Mouse (Mus musculus) adrenal gland, postnatal 36 days (tissue): ENCODE measurements around the gene Taok3. TPM values are rescaled to one million over a fixed set of nuclear protein-coding genes. Genes with fewer than 3 reads are reported as not detected.
A peak's percentile ranks its signal among the peaks of the same experiment; 100 is the strongest.

Experiments
- DNase-seq, 2 experiments: peaks; one replicate each; pipeline ENCODE4 v3.0.0; 2021; ENCODE audit warnings: mixed read lengths in 1 of 2
- total RNA-seq, 2 experiments: library from RNA; stranded (reverse); gene quantifications; 2 replicates each; pipeline ENCODE4 v1.2.3; 2021

Taok3 gene
- total RNA-seq, 2 experiments from 2014 or later: 31.3 to 40.7 TPM

- DNase-seq: peak; percentile 35 to 37
Observed at GRCm38 (mm10) chr5:117302899-117303298, 183.0 kb downstream of the Taok3 start.

GRCm38 (mm10) chr5:117303691-117304579 is 184.0 kb downstream of the Taok3 start:
- peak; percentile 35 to 41 for DNase-seq

DNA sequence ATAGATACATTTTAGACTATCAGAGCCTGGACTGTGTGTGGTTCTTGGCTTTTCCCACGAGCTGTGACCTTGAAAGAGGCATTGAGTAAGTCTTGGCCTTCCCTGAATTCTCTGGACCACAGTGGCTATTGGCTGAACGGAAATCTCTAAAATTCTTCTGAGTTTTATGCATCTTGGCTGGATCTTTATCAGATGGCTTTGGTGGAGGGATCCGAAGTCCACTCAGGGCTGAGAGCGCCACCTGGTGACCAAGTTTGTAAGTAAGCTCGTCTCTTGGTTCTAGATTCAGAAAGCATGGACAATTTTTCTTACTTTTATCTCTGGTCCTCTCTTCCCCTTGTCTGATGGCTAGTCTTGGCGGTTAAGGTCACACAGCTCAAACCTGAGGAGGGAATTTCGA is 185.0 kb downstream of the Taok3 start:
- peak; percentile 88 to 91 for DNase-seq

GRCm38 (mm10) chr5:117305754-117306153 is 185.8 kb downstream of the Taok3 start:
- peak in 1 of 2 experiments; percentile 0 for DNase-seq

- DNase-seq: no peak
Observed at GRCm38 (mm10) chr5:117306826-117307225, 186.9 kb downstream of the Taok3 start.

- DNase-seq: peak; percentile 87 to 93
Observed at GRCm38 (mm10) chr5:117307699-117308098, 187.8 kb downstream of the Taok3 start.

DNA sequence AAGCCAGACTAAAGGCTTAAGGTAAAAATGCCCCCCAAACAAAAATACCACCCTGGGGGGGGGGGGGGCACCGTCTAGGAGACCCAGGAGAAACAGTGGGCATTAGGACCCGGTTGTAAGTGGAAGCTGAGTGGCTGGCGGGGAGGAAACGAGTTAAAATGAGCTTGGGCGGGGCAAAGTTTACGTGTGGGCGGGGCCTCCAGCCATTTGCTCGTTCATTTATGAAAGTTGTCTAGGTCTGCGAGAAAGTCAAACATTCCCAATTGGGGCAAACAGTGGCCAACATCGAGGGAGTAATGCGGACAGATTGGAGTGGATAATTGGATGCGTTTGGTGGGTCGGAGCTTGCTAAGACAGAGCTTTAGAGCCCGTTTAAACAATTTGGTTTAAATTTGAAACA is 193.5 kb downstream of the Taok3 start:
- peak; percentile 73 to 84 for DNase-seq

- DNase-seq: peak; percentile 38 to 52
Observed at GRCm38 (mm10) chr5:117313909-117314308, 194.0 kb downstream of the Taok3 start.

- DNase-seq: no peak
Observed at GRCm38 (mm10) chr5:117314587-117315428, 194.9 kb downstream of the Taok3 start.

- peak; percentile 87 to 88 for DNase-seq
Observed at GRCm38 (mm10) chr5:117318741-117319629, 199.1 kb downstream of the Taok3 start, which contains the start of gene Vsig10. Vsig10 (plus strand) TSS chr5:117319083.

- DNase-seq: no peak
Observed at GRCm38 (mm10) chr5:117323751-117324150, 203.8 kb downstream of the Taok3 start.

Other genes starting within 250 kb of the Taok3 start
- 100 to 1,000 TPM; 115 to 134 TPM for gene Suds3, start 4.0 kb upstream of the Taok3 start, total RNA-seq
- gene Pebp1, start 167.5 kb downstream of the Taok3 start, total RNA-seq: 1,000 to 10,000 TPM; 1,300 to 1,490 TPM
- gene Vsig10, start 199.0 kb downstream of the Taok3 start, total RNA-seq: 10 to 100 TPM; 16.3 to 23.0 TPM
- gene Wsb2, start 237.2 kb downstream of the Taok3 start, total RNA-seq: 100 to 1,000 TPM; 134 to 135 TPM